ENCODE assay signal across 11 mouse cellular contexts in genomic region chr10:42604874-42605273, GRCm38 (mm10). TPM values are rescaled to one million over a fixed set of nuclear protein-coding genes. Genes with fewer than 3 reads are reported as not detected.
DNase-seq lines count a peak whose midpoint lies in the region; ATAC-seq and TF ChIP-seq lines count a peak whose summit lies in the region.
"Had no signal": no experiment of that assay in that cellular context is flagged by ENCODE, and none has a peak within 500 bp of the region (broad histone marks: within the 10 kb centered on the region; RNA-seq: fewer than 3 reads in every experiment).

No protein-coding gene starts in this region.

- no peaks in the 10 kb centered on the region for H3K9me3 ChIP-seq in lung, postnatal 0 days (ENCODE audit: low read length)
- H3K9me3 ChIP-seq in E14TG2a.4 (ENCODE audit: low read length): peaks cover 21% of the 10 kb centered on the region
- peaks cover 17% of the 10 kb centered on the region for H3K9me3 ChIP-seq in kidney, embryonic 16.5 days (ENCODE audit: low read length)

- no peaks in the 10 kb centered on the region for H3K4me1 ChIP-seq in lung, postnatal 0 days (ENCODE audit: insufficient read depth, low read depth, low read length)
- H3K4me1 ChIP-seq in E14TG2a.4 (replicated peaks; ENCODE audit: low read depth, low read length): no peaks in the 10 kb centered on the region
- H3K4me1 ChIP-seq in kidney, embryonic 16.5 days (ENCODE audit: insufficient read depth, low read length): no peaks in the 10 kb centered on the region

- 64% methylated on average over 2 of the region's 2 CpGs for WGBS in lung, postnatal 0 days
- WGBS in kidney, embryonic 16.5 days: 66% methylated on average over 2 of the region's 2 CpGs

- H3K27me3 ChIP-seq in lung, postnatal 0 days (replicated peaks; ENCODE audit: insufficient read depth, low read length): no peaks in the 10 kb centered on the region; the same call in 1 of the 2 replicates
- H3K27me3 ChIP-seq in E14TG2a.4 (ENCODE audit: insufficient read depth, low read length): peaks cover 23% of the 10 kb centered on the region
- peaks cover 29% of the 10 kb centered on the region for H3K27me3 ChIP-seq in kidney, embryonic 16.5 days (ENCODE audit: insufficient read depth, low read length)

- no peak overlapping the region for H3K4me3 ChIP-seq in lung, postnatal 0 days (ENCODE audit: low read depth, low read length)
- no peak overlapping the region for H3K4me3 ChIP-seq in E14TG2a.4 (replicated peaks; ENCODE audit: low read length)
- H3K4me3 ChIP-seq in kidney, embryonic 16.5 days (ENCODE audit: low read length): no peak overlapping the region

- peak; percentile 55 for TF ChIP-seq CTCF in lung, postnatal 0 days (IDR thresholded peaks at IDR 0.05)
- TF ChIP-seq CTCF in E14TG2a.4 (conservative IDR thresholded peaks at IDR 0.05; ENCODE audit: low read length): peak; percentile 65

- no peak overlapping the region for H3K4me2 ChIP-seq in lung, postnatal 0 days (replicated peaks; ENCODE audit: low read depth, low read length)
- no peak overlapping the region for H3K4me2 ChIP-seq in kidney, embryonic 16.5 days (replicated peaks; ENCODE audit: low read depth, low read length)

- H3K9ac ChIP-seq in lung, postnatal 0 days (replicated peaks; ENCODE audit: low read depth): no peak overlapping the region
- H3K9ac ChIP-seq in kidney, embryonic 16.5 days (replicated peaks; ENCODE audit: low read length): no peak overlapping the region

- no peak overlapping the region for H3K27ac ChIP-seq in lung, postnatal 0 days (ENCODE audit: low read length)
- no peak overlapping the region for H3K27ac ChIP-seq in kidney, embryonic 16.5 days (ENCODE audit: low read length)

- DNase-seq in lung, postnatal 0 days (ENCODE audit: low spot score): no peak
- DNase-seq in lung, postnatal 36 days: no peak
- DNase-seq in R1 (ENCODE audit: low read depth, low spot score): peak; percentile 80
- no peak for DNase-seq in retina, embryonic 14.5 days (ENCODE audit: low spot score)

- no peak for TF ChIP-seq EP300 in lung, postnatal 0 days (IDR thresholded peaks at IDR 0.05)

- no peak for ATAC-seq in lung, postnatal 0 days
- ATAC-seq in megakaryocyte progenitor cell, adult 5-6 weeks (replicated peaks; ENCODE audit: poor library complexity): peak; percentile 42; the same call in 1 of the 2 replicates
- no peak for ATAC-seq in kidney, embryonic 16.5 days (ENCODE audit: low FRiP score, low TSS enrichment)
- no peak for ATAC-seq in megakaryocyte, adult 5-6 weeks (ENCODE audit: poor library complexity, severe bottlenecking)

- H3K36me3 ChIP-seq in lung, postnatal 0 days (ENCODE audit: insufficient read depth, low read length): no peaks in the 10 kb centered on the region
- no peaks in the 10 kb centered on the region for H3K36me3 ChIP-seq in E14TG2a.4 (ENCODE audit: insufficient read depth, low read length)
- H3K36me3 ChIP-seq in kidney, embryonic 16.5 days (ENCODE audit: insufficient read depth, low read length): no peaks in the 10 kb centered on the region

RNA-seq across cellular contexts. Expression of gene Ostm1, which starts 21.3 kb away (rescaled TPM):
- 23.0 and 23.9 TPM in 2 replicates for polyA plus RNA-seq in lung, postnatal 0 days (2015; fragmentation: Nextera tagmentation; extraction: Ambion mirVana)
- total RNA-seq in megakaryocyte progenitor cell, adult 5-6 weeks (2015): 40.5 and 42.3 TPM in 2 replicates
- 46.4 and 47.3 TPM in 2 replicates for total RNA-seq in megakaryocyte progenitor cell, adult 5-6 weeks (2017)
- 18.2 and 18.5 TPM in 2 replicates for polyA plus RNA-seq in kidney, embryonic 16.5 days (2015; fragmentation: Nextera tagmentation; extraction: Ambion mirVana)
- total RNA-seq in megakaryocyte, adult 5-6 weeks (2015): 63.0 and 70.6 TPM in 2 replicates
- 80.5 and 83.1 TPM in 2 replicates for total RNA-seq in megakaryocyte, adult 5-6 weeks (2017)

RNA-seq across cellular contexts. Expression of gene Nr2e1, which starts 21.4 kb away (rescaled TPM):
- polyA plus RNA-seq in lung, postnatal 0 days (2015; fragmentation: Nextera tagmentation; extraction: Ambion mirVana): not detected in 2 replicates
- not detected in 2 replicates for total RNA-seq in megakaryocyte progenitor cell, adult 5-6 weeks (2015)
- not detected in 2 replicates for total RNA-seq in megakaryocyte progenitor cell, adult 5-6 weeks (2017)
- 0.14 TPM in 1 of 2 replicates, not detected in the other for polyA plus RNA-seq in kidney, embryonic 16.5 days (2015; fragmentation: Nextera tagmentation; extraction: Ambion mirVana)
- total RNA-seq in megakaryocyte, adult 5-6 weeks (2015): not detected in 2 replicates
- not detected in 2 replicates for total RNA-seq in megakaryocyte, adult 5-6 weeks (2017)
- total RNA-seq: granulocyte monocyte progenitor cell, adult 5-6 weeks; megakaryocyte-erythroid progenitor cell, adult 5-6 weeks had no signal
- polyA plus RNA-seq: intestine, embryonic 14.5 days had no signal
